Mouse (Mus musculus): Measurements from ENCODE around the gene Hs3st2. TPM values are rescaled to one million over a fixed set of nuclear protein-coding genes. Genes with fewer than 3 reads are reported as not detected.

Gene Hs3st2
- polyA plus RNA-seq, 1 experiment from 2014 or later: 0.10 TPM

DNA sequence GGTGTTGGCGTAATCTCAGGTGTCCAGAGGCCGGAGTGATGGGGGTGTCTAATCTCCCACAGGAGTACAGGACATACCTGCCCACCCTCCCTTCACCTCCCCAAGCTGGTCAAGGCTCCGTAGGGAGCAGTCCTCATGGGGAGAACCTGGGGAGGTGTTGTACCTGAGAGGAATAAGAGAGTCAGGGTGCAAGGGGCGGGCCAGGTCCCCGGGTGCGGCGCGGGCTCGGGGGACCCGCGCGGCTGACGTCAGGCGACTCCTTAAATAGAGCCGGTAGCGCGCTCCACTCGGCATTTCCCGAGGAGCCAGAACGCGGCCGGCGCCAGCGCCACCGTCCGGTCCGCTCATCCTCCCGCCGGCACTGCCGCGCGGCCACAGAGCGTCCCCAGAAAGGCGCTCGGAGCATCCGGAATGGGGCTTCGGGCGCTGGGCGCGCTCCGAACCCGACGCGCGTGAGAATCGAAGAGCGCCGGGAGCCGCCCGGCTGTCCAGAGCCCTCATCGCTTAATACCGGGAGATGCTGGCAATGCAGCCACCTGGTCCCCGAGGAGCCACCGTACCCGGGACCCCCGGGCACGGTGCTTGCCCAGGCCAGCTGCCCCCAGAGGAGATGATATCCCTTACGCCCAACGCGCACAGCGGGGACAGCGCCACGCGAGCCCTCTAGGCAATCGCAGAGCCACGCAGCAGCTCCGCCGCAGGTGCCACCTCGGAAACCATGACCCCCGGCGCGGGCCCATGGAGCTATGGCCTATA lies 503 bp downstream of the Hs3st2 start:
- no peak overlapping the region for H3K4me3 ChIP-seq (ENCODE audit: low read length)
- no peak overlapping the region for H3K27ac ChIP-seq (ENCODE audit: low read length)
- no peaks in the 10 kb centered on the region for H3K9me3 ChIP-seq (ENCODE audit: control insufficient read depth, low read length)
- H3K27me3 ChIP-seq (ENCODE audit: control insufficient read depth, insufficient read depth, low read depth, low read length): peaks cover 34% of the 10 kb centered on the region
- ATAC-seq (ENCODE audit: low read depth): peak; percentile 20; the same call in 1 of the 2 replicates
- no peak overlapping the region for H3K4me2 ChIP-seq (ENCODE audit: low read depth, low read length)
- no peak overlapping the region for H3K9ac ChIP-seq (ENCODE audit: low read length)
- no peaks in the 10 kb centered on the region for H3K36me3 ChIP-seq (ENCODE audit: control insufficient read depth, insufficient read depth, low read length)
- no peaks in the 10 kb centered on the region for H3K4me1 ChIP-seq (replicated peaks; ENCODE audit: control insufficient read depth, insufficient read depth, low read length)
- WGBS: 2% methylated on average over 61 of the region's 72 CpGs

DNA sequence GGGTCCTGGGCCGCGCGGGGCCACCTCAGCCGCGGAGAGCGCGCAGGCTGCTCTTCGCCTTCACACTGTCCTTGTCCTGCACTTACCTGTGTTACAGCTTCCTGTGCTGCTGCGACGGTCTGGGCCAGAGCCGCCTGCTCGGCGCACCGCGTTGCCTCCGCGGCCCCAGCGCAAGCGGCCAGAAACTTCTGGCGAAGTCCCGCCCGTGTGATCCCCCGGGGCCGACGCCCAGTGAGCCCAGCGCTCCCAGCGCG lies 1.0 kb downstream of the Hs3st2 start:
- H3K36me3 ChIP-seq (ENCODE audit: control insufficient read depth, insufficient read depth, low read length): no peaks in the 10 kb centered on the region
- 2% methylated on average over 23 of the region's 28 CpGs for WGBS
- H3K4me2 ChIP-seq (ENCODE audit: low read depth, low read length): no peak overlapping the region
- H3K4me1 ChIP-seq (replicated peaks; ENCODE audit: control insufficient read depth, insufficient read depth, low read length): no peaks in the 10 kb centered on the region
- no peak overlapping the region for H3K9ac ChIP-seq (ENCODE audit: low read length)
- no peak overlapping the region for H3K27ac ChIP-seq (ENCODE audit: low read length)
- no peaks in the 10 kb centered on the region for H3K9me3 ChIP-seq (ENCODE audit: control insufficient read depth, low read length)
- no peak for ATAC-seq (ENCODE audit: low read depth)
- H3K27me3 ChIP-seq (ENCODE audit: control insufficient read depth, insufficient read depth, low read depth, low read length): peaks cover 34% of the 10 kb centered on the region
- no peak overlapping the region for H3K4me3 ChIP-seq (ENCODE audit: low read length)

DNA sequence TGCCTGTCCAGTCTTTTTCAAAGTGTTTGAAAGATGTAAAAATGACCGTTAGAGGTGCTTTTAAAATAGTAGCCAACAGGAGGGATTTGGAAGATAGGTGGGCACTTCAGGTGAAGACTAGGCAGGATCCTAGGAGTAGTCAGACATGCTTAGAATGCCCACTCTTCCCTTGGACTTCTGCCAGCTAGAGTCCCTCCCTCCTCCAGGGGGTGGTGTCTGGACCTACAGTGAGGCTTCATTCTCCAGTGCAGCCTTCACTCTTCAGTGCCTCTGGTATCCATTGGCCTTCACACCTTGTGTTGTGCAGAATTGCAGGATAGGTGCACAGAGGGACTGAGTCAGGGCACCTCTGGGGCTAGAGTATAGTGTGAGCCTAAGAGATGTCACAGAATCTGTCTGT lies 2.2 kb downstream of the Hs3st2 start:
- H3K9me3 ChIP-seq (ENCODE audit: control insufficient read depth, low read length): no peaks in the 10 kb centered on the region
- H3K4me1 ChIP-seq (replicated peaks; ENCODE audit: control insufficient read depth, insufficient read depth, low read length): no peaks in the 10 kb centered on the region
- ATAC-seq (ENCODE audit: low read depth): no peak
- H3K27me3 ChIP-seq (ENCODE audit: control insufficient read depth, insufficient read depth, low read depth, low read length): peaks cover 34% of the 10 kb centered on the region
- H3K4me2 ChIP-seq (ENCODE audit: low read depth, low read length): no peak overlapping the region
- H3K9ac ChIP-seq (ENCODE audit: low read length): no peak overlapping the region
- no peaks in the 10 kb centered on the region for H3K36me3 ChIP-seq (ENCODE audit: control insufficient read depth, insufficient read depth, low read length)
- no peak overlapping the region for H3K27ac ChIP-seq (ENCODE audit: low read length)
- no peak overlapping the region for H3K4me3 ChIP-seq (ENCODE audit: low read length)
- 61% methylated on average over 1 of the region's 1 CpGs for WGBS

DNA sequence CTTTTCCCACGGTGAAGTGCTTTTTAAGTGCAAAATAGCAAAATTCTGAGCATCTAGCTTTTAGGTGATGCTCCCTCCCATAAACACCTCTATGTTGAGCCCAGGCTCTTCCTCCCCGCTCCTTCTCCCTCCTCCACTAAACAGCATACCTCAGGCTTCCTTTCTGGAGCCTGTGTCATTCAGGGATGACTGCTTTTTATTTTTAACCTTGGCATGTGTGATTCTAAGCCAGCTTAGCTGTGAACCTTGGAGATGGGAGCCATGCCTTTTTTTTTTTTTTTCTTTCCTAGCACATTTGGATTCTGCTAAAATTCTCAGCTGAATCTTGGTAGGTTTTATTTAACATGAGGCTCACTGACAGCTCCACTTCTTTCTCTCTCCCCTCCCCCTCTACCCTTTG lies 3.2 kb downstream of the Hs3st2 start:
- Histone ChIP-seq H3K4me1 (replicated peaks; ENCODE audit: control insufficient read depth, insufficient read depth, low read length) (no peaks in the 10 kb centered on the region), H3K4me3 (ENCODE audit: low read length) (no peak overlapping the region), H3K27me3 (ENCODE audit: control insufficient read depth, insufficient read depth, low read depth, low read length) (peaks cover 34% of the 10 kb centered on the region), H3K36me3 (ENCODE audit: control insufficient read depth, insufficient read depth, low read length) (no peaks in the 10 kb centered on the region), H3K4me2 (ENCODE audit: low read depth, low read length) (no peak overlapping the region), H3K9ac (ENCODE audit: low read length) (no peak overlapping the region), H3K9me3 (ENCODE audit: control insufficient read depth, low read length) (no peaks in the 10 kb centered on the region), H3K27ac (ENCODE audit: low read length) (no peak overlapping the region)
- no peak for ATAC-seq (ENCODE audit: low read depth)
- WGBS: 68% methylated on average over 2 of the region's 2 CpGs

DNA sequence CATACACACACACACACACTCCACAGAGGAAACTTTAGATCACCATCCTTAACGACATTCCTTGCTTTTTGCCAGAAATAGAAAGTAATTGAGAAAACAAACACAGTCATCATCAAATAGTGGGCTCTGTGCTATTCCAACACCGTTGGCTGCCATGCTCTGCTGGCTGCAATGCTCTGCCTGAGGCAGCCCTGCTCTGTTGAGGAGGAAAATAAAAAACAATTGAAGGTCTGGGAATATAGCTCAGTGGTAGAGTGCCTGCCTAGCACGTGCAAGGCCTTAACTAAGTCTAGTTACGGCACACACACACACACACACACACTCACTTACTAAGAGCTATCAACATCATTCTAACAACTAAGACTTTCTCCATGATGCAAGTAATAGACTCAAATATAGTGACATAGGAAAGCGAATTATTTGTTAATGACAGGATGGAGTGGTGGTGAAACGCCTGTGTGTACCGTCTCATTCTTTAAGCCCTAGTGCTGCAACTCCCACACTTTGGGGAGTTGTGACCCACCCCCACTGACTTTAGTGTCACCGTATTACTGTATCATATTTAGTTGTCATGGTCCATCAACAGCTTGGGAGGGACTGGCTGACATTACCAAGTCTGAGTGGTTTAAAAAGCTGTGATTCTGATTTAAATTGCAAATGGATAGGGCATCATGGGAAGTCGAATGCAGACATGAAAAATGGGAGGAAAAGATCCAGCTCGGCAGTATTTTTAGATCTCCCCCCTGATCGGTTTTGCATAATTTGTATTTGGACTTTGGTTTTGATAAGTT lies 19.3 kb downstream of the Hs3st2 start:
- WGBS: 79% methylated on average over 11 of the region's 11 CpGs
- Histone ChIP-seq H3K27me3 (ENCODE audit: control insufficient read depth, insufficient read depth, low read depth, low read length) (no peaks in the 10 kb centered on the region), H3K36me3 (ENCODE audit: control insufficient read depth, insufficient read depth, low read length) (no peaks in the 10 kb centered on the region), H3K9ac (ENCODE audit: low read length) (no peak overlapping the region), H3K4me2 (ENCODE audit: low read depth, low read length) (no peak overlapping the region), H3K4me1 (replicated peaks; ENCODE audit: control insufficient read depth, insufficient read depth, low read length) (no peaks in the 10 kb centered on the region), H3K27ac (ENCODE audit: low read length) (no peak overlapping the region), H3K4me3 (ENCODE audit: low read length) (no peak overlapping the region), H3K9me3 (ENCODE audit: control insufficient read depth, low read length) (no peaks in the 10 kb centered on the region)
- ATAC-seq (ENCODE audit: low read depth): no peak

DNA sequence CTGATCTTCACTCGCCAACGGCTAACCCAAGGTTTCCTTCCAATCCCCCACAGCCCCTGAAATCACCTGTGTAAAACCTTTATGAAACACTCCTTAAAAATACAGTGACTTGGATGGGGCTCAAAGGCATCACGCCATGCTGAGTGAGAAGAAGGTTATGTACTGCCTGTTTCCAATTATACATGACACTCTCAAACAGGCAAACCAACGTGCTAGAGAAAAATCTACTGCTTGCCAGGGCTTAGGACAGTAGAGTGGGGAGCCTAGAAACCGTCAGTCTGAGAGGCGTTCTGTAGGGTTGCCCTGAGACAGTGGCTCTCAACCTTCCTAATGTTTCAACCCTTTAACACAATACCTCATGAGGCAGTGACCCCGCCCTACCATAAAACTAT lies 19.8 kb downstream of the Hs3st2 start:
- no peak for ATAC-seq (ENCODE audit: low read depth)
- H3K9ac ChIP-seq (ENCODE audit: low read length): no peak overlapping the region
- H3K4me1 ChIP-seq (replicated peaks; ENCODE audit: control insufficient read depth, insufficient read depth, low read length): no peaks in the 10 kb centered on the region
- 78% methylated on average over 7 of the region's 7 CpGs for WGBS
- H3K36me3 ChIP-seq (ENCODE audit: control insufficient read depth, insufficient read depth, low read length): no peaks in the 10 kb centered on the region
- no peak overlapping the region for H3K27ac ChIP-seq (ENCODE audit: low read length)
- H3K4me3 ChIP-seq (ENCODE audit: low read length): no peak overlapping the region
- no peak overlapping the region for H3K4me2 ChIP-seq (ENCODE audit: low read depth, low read length)
- no peaks in the 10 kb centered on the region for H3K9me3 ChIP-seq (ENCODE audit: control insufficient read depth, low read length)
- no peaks in the 10 kb centered on the region for H3K27me3 ChIP-seq (ENCODE audit: control insufficient read depth, insufficient read depth, low read depth, low read length)

DNA sequence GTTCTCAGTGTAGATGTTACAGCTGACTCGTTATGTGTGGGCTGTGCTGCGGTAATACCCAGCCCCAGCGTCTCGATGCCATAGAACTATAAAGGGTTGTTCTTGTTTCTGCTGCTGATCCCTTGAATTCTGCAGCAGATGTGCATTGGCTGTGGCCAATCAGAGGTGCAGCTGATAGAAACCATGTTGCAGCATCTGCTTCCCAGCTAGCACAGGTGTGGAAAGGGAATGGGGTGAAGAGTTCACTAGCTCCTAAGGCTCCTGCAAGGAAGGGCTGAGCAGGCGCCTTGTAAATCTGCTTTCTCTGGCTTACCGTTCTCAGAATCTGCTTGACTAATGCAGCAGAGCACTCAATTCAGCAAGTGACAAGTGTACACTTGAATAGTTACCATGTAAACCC lies 45.2 kb downstream of the Hs3st2 start:
- Histone ChIP-seq H3K9ac (ENCODE audit: low read length) (no peak overlapping the region), H3K4me1 (replicated peaks; ENCODE audit: control insufficient read depth, insufficient read depth, low read length) (no peaks in the 10 kb centered on the region), H3K27me3 (ENCODE audit: control insufficient read depth, insufficient read depth, low read depth, low read length) (no peaks in the 10 kb centered on the region), H3K27ac (ENCODE audit: low read length) (no peak overlapping the region), H3K36me3 (ENCODE audit: control insufficient read depth, insufficient read depth, low read length) (no peaks in the 10 kb centered on the region), H3K4me3 (ENCODE audit: low read length) (no peak overlapping the region), H3K9me3 (ENCODE audit: control insufficient read depth, low read length) (no peaks in the 10 kb centered on the region), H3K4me2 (ENCODE audit: low read depth, low read length) (no peak overlapping the region)
- no peak for ATAC-seq (ENCODE audit: low read depth)
- WGBS: 74% methylated on average over 6 of the region's 6 CpGs

DNA sequence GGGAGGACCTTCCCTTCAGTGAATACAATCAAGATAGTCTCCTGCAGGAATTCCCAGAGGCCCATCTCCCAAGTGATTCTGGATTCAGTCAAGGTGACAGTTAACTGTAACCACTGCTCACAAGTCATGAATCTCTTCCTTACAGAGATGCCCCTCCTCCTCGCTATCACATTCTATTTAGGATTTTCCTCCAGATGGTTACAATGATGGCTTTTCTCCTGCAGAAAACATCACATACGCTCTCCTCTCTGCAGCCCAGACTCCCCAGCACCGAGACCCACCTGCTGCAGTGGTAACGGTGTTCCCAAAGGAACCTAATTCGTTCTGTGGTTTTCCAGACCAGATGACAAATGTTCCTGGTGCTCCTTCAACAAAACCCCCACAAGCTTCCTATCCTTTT lies 49.5 kb downstream of the Hs3st2 start:
- H3K9ac ChIP-seq (ENCODE audit: low read length): no peak overlapping the region
- no peak overlapping the region for H3K27ac ChIP-seq (ENCODE audit: low read length)
- 63% methylated on average over 5 of the region's 5 CpGs for WGBS
- ATAC-seq (ENCODE audit: low read depth): no peak
- no peaks in the 10 kb centered on the region for H3K4me1 ChIP-seq (replicated peaks; ENCODE audit: control insufficient read depth, insufficient read depth, low read length)
- H3K4me2 ChIP-seq (ENCODE audit: low read depth, low read length): no peak overlapping the region
- H3K36me3 ChIP-seq (ENCODE audit: control insufficient read depth, insufficient read depth, low read length): no peaks in the 10 kb centered on the region
- H3K9me3 ChIP-seq (ENCODE audit: control insufficient read depth, low read length): no peaks in the 10 kb centered on the region
- H3K27me3 ChIP-seq (ENCODE audit: control insufficient read depth, insufficient read depth, low read depth, low read length): no peaks in the 10 kb centered on the region
- no peak overlapping the region for H3K4me3 ChIP-seq (ENCODE audit: low read length)

DNA sequence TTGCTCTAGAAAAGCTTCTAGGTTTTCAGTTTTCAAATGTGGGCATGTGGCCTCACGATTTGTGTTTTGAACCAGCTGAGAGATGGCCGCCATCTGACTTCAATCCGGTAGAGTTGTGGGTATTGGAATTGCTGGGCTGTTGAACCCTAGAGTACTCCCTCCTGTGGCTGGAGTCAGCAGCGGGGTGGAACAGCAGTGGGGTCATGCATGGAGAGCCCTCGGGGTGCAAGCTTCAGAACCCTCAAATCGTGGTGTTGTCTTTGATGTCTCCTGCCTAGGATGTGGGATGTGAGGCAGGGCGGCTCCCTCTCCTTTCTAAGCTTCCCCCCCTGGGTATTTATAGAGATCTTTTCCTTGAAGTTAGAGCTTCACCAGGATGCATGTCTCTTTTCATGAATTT lies 52.7 kb downstream of the Hs3st2 start:
- no peak for ATAC-seq (ENCODE audit: low read depth)
- Histone ChIP-seq H3K27me3 (ENCODE audit: control insufficient read depth, insufficient read depth, low read depth, low read length) (no peaks in the 10 kb centered on the region), H3K27ac (ENCODE audit: low read length) (no peak overlapping the region), H3K4me2 (ENCODE audit: low read depth, low read length) (no peak overlapping the region), H3K4me1 (replicated peaks; ENCODE audit: control insufficient read depth, insufficient read depth, low read length) (no peaks in the 10 kb centered on the region), H3K9me3 (ENCODE audit: control insufficient read depth, low read length) (no peaks in the 10 kb centered on the region), H3K9ac (ENCODE audit: low read length) (no peak overlapping the region), H3K4me3 (ENCODE audit: low read length) (no peak overlapping the region), H3K36me3 (ENCODE audit: control insufficient read depth, insufficient read depth, low read length) (no peaks in the 10 kb centered on the region)
- WGBS: 60% methylated on average over 7 of the region's 7 CpGs

Measured in lung, embryonic 16.5 days (tissue).